Mouse (Mus musculus) heart, adult 11 months (tissue): ENCODE measurements at regions not wholly inside any gene's neighbourhood (a gene's known extent, or its start where the extent isn't known, plus 50 kb on each side); places are given as distances from the start of the nearest gene placed in this dataset.

ENCODE experiments used
- DNase-seq: peaks from one replicate; pipeline ENCODE4 v3.0.0; 2022

GRCm38 (mm10) chr10:120612351-120612750 is 136.1 kb upstream of the Hmga2 start:
- DNase-seq: peak; percentile 68

GRCm38 (mm10) chr10:120610076-120610475 is 133.8 kb upstream of the Hmga2 start:
- DNase-seq: peak; percentile 88

- DNase-seq: peak; percentile 65
Observed at GRCm38 (mm10) chr10:120604506-120604905, 128.2 kb upstream of the Hmga2 start.

GRCm38 (mm10) chr10:120603167-120603566 is 126.9 kb upstream of the Hmga2 start:
- peak; percentile 41 for DNase-seq

GRCm38 (mm10) chr10:120600735-120601134 is 124.5 kb upstream of the Hmga2 start:
- no peak for DNase-seq

- peak; percentile 60 for DNase-seq
Observed at GRCm38 (mm10) chr10:120599551-120599950, 123.3 kb upstream of the Hmga2 start.

GRCm38 (mm10) chr10:120597320-120597887 is 121.1 kb upstream of the Hmga2 start:
- peak; percentile 53 for DNase-seq

GRCm38 (mm10) chr10:120595145-120595544 is 118.9 kb upstream of the Hmga2 start:
- peak; percentile 70 for DNase-seq

- DNase-seq: no peak
Observed at GRCm38 (mm10) chr10:120593876-120594275, 117.6 kb upstream of the Hmga2 start.

- DNase-seq: peak; percentile 12
Observed at GRCm38 (mm10) chr10:120589659-120590058, 113.4 kb upstream of the Hmga2 start.

GRCm38 (mm10) chr10:120587854-120588633 is 111.8 kb upstream of the Hmga2 start:
- DNase-seq: peak; percentile 15

GRCm38 (mm10) chr10:120587179-120587578 is 110.9 kb upstream of the Hmga2 start:
- DNase-seq: peak; percentile 83

GRCm38 (mm10) chr10:120582497-120582896 is 106.2 kb upstream of the Hmga2 start:
- peak; percentile 50 for DNase-seq

- peak; percentile 54 for DNase-seq
Observed at GRCm38 (mm10) chr10:120581547-120581946, 105.3 kb upstream of the Hmga2 start.

- DNase-seq: no peak
Observed at GRCm38 (mm10) chr10:120576886-120577285, 100.6 kb upstream of the Hmga2 start.

GRCm38 (mm10) chr10:120576148-120576547 is 99.9 kb upstream of the Hmga2 start:
- no peak for DNase-seq

GRCm38 (mm10) chr10:120571340-120571739 is 95.1 kb upstream of the Hmga2 start:
- DNase-seq: no peak

GRCm38 (mm10) chr10:120565992-120566391 is 89.7 kb upstream of the Hmga2 start:
- no peak for DNase-seq

GRCm38 (mm10) chr10:120564859-120565258 is 88.6 kb upstream of the Hmga2 start:
- peak; percentile 75 for DNase-seq

- DNase-seq: peak; percentile 36
Observed at GRCm38 (mm10) chr10:120563926-120564325, 87.7 kb upstream of the Hmga2 start.

GRCm38 (mm10) chr10:120561821-120562220 is 85.6 kb upstream of the Hmga2 start:
- peak; percentile 35 for DNase-seq

GRCm38 (mm10) chr10:120557850-120558447 is 81.7 kb upstream of the Hmga2 start:
- no peak for DNase-seq

- DNase-seq: peak; percentile 36
Observed at GRCm38 (mm10) chr10:120556116-120556515, 79.8 kb upstream of the Hmga2 start.

GRCm38 (mm10) chr10:120553097-120553453 is 76.8 kb upstream of the Hmga2 start:
- DNase-seq: no peak
